Mouse (Mus musculus): ENCODE data around the gene Actr1b. TPM values are rescaled to one million over a fixed set of nuclear protein-coding genes. Genes with fewer than 3 reads are reported as not detected.

Gene Actr1b
- 10 to 100 TPM; 48.0 to 50.5 TPM for polyA plus RNA-seq (2017; shearing (Covaris generic))

DNA sequence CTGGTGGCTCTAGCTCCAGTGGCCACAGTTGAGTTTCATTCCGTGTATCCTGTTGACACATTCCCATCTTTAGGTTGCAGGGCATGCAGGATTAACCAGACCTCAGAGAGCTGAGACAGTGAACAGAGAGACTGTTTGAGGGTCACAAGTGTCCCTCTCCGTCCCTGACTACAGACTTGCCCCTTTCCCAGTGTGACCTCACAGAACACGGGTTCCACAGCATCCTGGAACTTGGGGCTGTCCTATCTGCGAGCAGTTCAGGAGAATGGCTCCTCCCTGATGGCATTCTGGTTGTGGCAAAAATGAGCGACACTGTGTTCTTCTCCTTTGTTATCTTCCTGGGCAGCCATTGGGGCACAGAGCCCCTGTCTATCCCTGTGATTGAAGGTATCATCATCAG lies at the start of gene Actr1b:
Gene Actr1b, minus strand, starts transcription at position 112 of the 400 bp plus-strand sequence.

GRCm38 (mm10) chr1:36761568-36761967 lies 47.3 kb upstream of the Actr1b start, which contains the start of gene Zap70:
Zap70 (plus strand) TSS chr1:36761798.

DNA sequence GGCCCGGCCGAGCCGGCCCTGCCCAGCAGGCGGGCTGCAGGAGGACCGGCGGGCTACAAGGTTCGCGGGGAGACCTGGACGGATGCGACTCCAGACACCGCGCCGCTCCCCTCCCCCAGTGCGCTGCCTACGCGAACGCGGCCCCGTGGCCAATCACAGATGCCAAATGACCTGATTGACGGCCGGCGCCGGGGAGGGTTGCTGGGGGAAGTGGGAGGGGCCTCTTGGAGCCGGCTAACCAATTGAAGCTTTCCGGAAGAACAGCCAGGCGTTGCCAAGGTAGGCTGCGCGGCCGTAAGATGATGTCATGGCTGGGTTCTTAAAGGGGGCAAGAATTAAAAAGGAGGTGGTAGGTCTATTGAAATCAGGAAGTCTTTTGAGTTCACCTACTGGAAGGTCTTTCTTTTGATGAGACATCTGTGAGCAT lies 4.4 kb downstream of the Actr1b start, which contains the start of gene 4933424G06Rik:
Gene 4933424G06Rik, plus strand, starts transcription at position 296 of the 427 bp plus-strand sequence.

DNA sequence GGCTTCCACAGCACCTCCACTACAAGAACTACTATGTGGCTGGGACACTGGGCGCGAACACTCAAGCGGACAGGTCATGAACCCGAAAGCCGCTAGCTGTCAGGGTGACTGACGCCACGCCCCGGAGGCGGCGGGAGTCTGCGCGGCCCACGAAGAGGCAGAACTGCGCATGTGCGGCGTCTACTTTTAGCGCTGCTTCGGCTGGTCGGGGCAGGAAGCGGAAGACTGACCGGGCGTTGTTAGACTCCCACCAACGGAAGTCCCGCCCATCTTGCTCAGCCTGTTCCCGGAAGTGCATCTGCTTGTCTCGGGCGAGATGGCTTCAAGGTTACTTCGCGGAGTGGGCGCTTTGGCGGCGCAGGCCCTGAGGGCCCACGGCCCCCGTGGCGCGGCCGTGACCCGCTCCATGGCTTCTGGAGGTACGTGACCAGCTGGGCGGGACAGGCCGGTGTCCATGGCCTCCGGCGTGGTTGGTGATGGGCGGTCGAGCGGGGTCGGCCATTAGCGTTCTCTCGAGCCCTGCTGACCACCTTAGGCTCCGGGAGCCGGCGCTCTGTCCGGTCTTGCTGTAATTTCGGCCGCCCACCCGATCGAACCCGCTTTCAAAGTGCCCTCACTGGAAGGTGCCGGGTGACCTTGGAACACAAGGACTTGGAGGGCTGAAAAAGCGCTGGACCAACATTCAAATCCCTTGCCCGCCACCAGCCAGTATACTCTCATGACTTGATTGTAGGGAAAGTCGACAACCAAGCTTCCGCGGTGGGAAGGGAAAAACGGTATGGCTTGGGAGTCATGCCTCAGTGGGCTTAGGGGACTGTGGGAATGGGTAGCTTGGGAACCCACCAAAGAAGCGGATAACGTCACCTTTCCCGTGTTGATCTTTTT lies 22.7 kb downstream of the Actr1b start, which contains the start of gene Cox5b:
Gene Cox5b, plus strand, starts transcription at position 179 of the 885 bp plus-strand sequence.

GRCm38 (mm10) chr1:36682620-36683355 lies 31.4 kb downstream of the Actr1b start, which contains the start of gene Fam178b:
Fam178b (minus strand) TSS chr1:36683183.

Other genes with a start within 250 kb of the Actr1b start
- 1 to 10 TPM; 2.4 to 3.1 TPM for gene Cnnm4, start 242.8 kb downstream of the Actr1b start, polyA plus RNA-seq (2017; shearing (Covaris generic))
- 10 to 100 TPM; 37.2 to 37.5 TPM for gene Cnnm3, start 202.6 kb downstream of the Actr1b start, polyA plus RNA-seq (2017; shearing (Covaris generic))
- 10 to 100 TPM; 23.2 to 33.0 TPM for gene Ankrd23, start 177.5 kb downstream of the Actr1b start, polyA plus RNA-seq (2017; shearing (Covaris generic))
- gene Gm42417, start 175.0 kb downstream of the Actr1b start, polyA plus RNA-seq (2017; shearing (Covaris generic)): 1 to 10 TPM in 1 of 2 experiments, not detected in 1; 2.4 TPM
- gene Ankrd39, start 167.0 kb downstream of the Actr1b start, polyA plus RNA-seq (2017; shearing (Covaris generic)): 10 to 100 TPM; 27.3 to 32.9 TPM
- gene Sema4c, start 156.1 kb downstream of the Actr1b start, polyA plus RNA-seq (2017; shearing (Covaris generic)): 1 to 10 TPM; 1.4 to 2.0 TPM
- gene Fam178b, start 31.2 kb downstream of the Actr1b start, polyA plus RNA-seq (2017; shearing (Covaris generic)): 1 to 10 TPM in 1 of 2 experiments, not detected in 1; 1.5 TPM
- 100 to 1,000 TPM; 434 to 442 TPM for gene Cox5b, start 23.0 kb downstream of the Actr1b start, polyA plus RNA-seq (2017; shearing (Covaris generic))
- gene 4933424G06Rik, start 4.3 kb downstream of the Actr1b start, polyA plus RNA-seq (2017; shearing (Covaris generic)): not detected
- gene Zap70, start 47.4 kb upstream of the Actr1b start, polyA plus RNA-seq (2017; shearing (Covaris generic)): 100 to 1,000 TPM; 208 to 229 TPM
- 10 to 100 TPM; 26.0 to 33.1 TPM for gene Tmem131, start 229.2 kb upstream of the Actr1b start, polyA plus RNA-seq (2017; shearing (Covaris generic))

All from inflammation-experienced regulatory T-cells (primary cell).